In the genomic region with DNA sequence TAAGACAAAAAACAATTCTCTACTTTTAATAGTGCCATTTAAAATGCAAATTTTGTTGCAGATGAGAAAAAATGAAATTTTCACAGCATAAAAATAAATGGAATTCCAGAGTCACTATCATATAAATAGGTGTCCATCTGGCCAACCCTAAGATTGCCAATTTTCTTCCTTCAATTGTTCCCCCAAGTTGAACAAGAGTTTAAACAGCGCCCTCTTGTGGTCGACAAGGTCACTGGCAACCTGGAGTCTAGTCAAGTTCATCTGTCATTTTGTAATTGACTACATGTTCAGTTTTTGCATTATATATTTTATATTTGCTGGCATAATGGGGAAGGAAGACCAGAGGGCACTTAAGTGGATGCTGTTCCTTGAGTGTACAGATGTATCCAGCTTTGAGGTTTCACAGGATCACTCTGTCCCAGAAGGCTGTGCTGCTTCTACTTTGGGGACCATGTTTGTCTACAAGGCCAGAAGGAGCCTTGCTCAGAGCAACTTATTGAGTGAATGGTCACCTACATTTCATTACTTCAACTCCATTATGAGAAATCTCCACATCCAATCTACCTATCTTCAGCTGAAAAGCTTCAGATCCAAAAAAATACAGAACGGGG, we compare ENCODE assay signal across 8 mouse cellular contexts. TPM values are rescaled to one million over a fixed set of nuclear protein-coding genes. Genes with fewer than 3 reads are reported as not detected.
DNase-seq lines count a peak whose midpoint lies in the region; ATAC-seq and TF ChIP-seq lines count a peak whose summit lies in the region.

No protein-coding gene starts in this region.

- no peak for ATAC-seq in liver, embryonic 12.5 days
- ATAC-seq in activated CD4-positive, CD25-positive, alpha-beta regulatory T cell, adult 4 months: peak; percentile 40
- peak; percentile 70 for ATAC-seq in common myeloid progenitor, adult 5-6 weeks (replicated peaks; ENCODE audit: low read depth, poor library complexity, severe bottlenecking)
- ATAC-seq in heart, postnatal 0 days (ENCODE audit: insufficient read depth, low read depth): no peak
- peak; percentile 65 for ATAC-seq in midbrain, embryonic 15.5 days (replicated peaks)
- no peak for ATAC-seq in stomach, postnatal 0 days (ENCODE audit: low FRiP score, low TSS enrichment)

- H3K9ac ChIP-seq in liver, embryonic 12.5 days: no peak overlapping the region
- no peak overlapping the region for H3K9ac ChIP-seq in heart, postnatal 0 days (replicated peaks; ENCODE audit: low read depth, low read length)
- H3K9ac ChIP-seq in midbrain, embryonic 15.5 days: no peak overlapping the region
- no peak overlapping the region for H3K9ac ChIP-seq in stomach, postnatal 0 days (ENCODE audit: low read length)

- H3K9me3 ChIP-seq in liver, embryonic 12.5 days (replicated peaks): no peaks in the 10 kb centered on the region
- H3K9me3 ChIP-seq in heart, postnatal 0 days (replicated peaks; ENCODE audit: control insufficient read depth, low read length): no peaks in the 10 kb centered on the region
- no peaks in the 10 kb centered on the region for H3K9me3 ChIP-seq in midbrain, embryonic 15.5 days
- H3K9me3 ChIP-seq in stomach, postnatal 0 days (ENCODE audit: control insufficient read depth, low read length): no peaks in the 10 kb centered on the region

- H3K27ac ChIP-seq in liver, embryonic 12.5 days: no peak overlapping the region
- no peak overlapping the region for H3K27ac ChIP-seq in heart, postnatal 0 days (ENCODE audit: low read depth)
- no peak overlapping the region for H3K27ac ChIP-seq in midbrain, embryonic 15.5 days
- no peak overlapping the region for H3K27ac ChIP-seq in stomach, postnatal 0 days (replicated peaks)

- peak; percentile 73 for TF ChIP-seq CTCF in heart, postnatal 0 days (IDR thresholded peaks at IDR 0.05; ENCODE audit: low read depth)
- peak; percentile 86 for TF ChIP-seq CTCF in stomach, postnatal 0 days (IDR thresholded peaks at IDR 0.05; ENCODE audit: low read depth)

- 33% methylated on average over 3 of the region's 3 CpGs for WGBS in liver, embryonic 12.5 days (ENCODE audit: insufficient replicate concordance)
- 30% methylated on average over 3 of the region's 3 CpGs for WGBS in heart, postnatal 0 days
- 32% methylated on average over 3 of the region's 3 CpGs for WGBS in midbrain, embryonic 15.5 days
- 31% methylated on average over 3 of the region's 3 CpGs for WGBS in stomach, postnatal 0 days

- TF ChIP-seq EP300 in heart, postnatal 0 days (IDR thresholded peaks at IDR 0.05; ENCODE audit: low read depth): no peak
- TF ChIP-seq EP300 in stomach, postnatal 0 days (optimal IDR thresholded peaks at IDR 0.05): no peak

- no peak overlapping the region for H3K4me3 ChIP-seq in liver, embryonic 12.5 days
- H3K4me3 ChIP-seq in heart, postnatal 0 days (ENCODE audit: low read depth, low read length): no peak overlapping the region
- H3K4me3 ChIP-seq in midbrain, embryonic 15.5 days: no peak overlapping the region
- no peak overlapping the region for H3K4me3 ChIP-seq in stomach, postnatal 0 days (ENCODE audit: low read depth, low read length)

- H3K4me1 ChIP-seq in liver, embryonic 12.5 days: peaks cover 5% of the 10 kb centered on the region
- H3K4me1 ChIP-seq in heart, postnatal 0 days (ENCODE audit: control insufficient read depth, insufficient read depth): peaks cover 13% of the 10 kb centered on the region
- H3K4me1 ChIP-seq in midbrain, embryonic 15.5 days: no peaks in the 10 kb centered on the region
- no peaks in the 10 kb centered on the region for H3K4me1 ChIP-seq in stomach, postnatal 0 days (replicated peaks; ENCODE audit: control insufficient read depth, insufficient read depth)

- H3K27me3 ChIP-seq in liver, embryonic 12.5 days (replicated peaks): no peaks in the 10 kb centered on the region
- no peaks in the 10 kb centered on the region for H3K27me3 ChIP-seq in heart, postnatal 0 days (ENCODE audit: control insufficient read depth, insufficient read depth, low read length)
- no peaks in the 10 kb centered on the region for H3K27me3 ChIP-seq in midbrain, embryonic 15.5 days (replicated peaks)
- no peaks in the 10 kb centered on the region for H3K27me3 ChIP-seq in stomach, postnatal 0 days (ENCODE audit: control insufficient read depth, insufficient read depth, low read length)

- H3K36me3 ChIP-seq in liver, embryonic 12.5 days: no peaks in the 10 kb centered on the region
- no peaks in the 10 kb centered on the region for H3K36me3 ChIP-seq in heart, postnatal 0 days (replicated peaks; ENCODE audit: control insufficient read depth, insufficient read depth, low read length)
- H3K36me3 ChIP-seq in midbrain, embryonic 15.5 days (replicated peaks): no peaks in the 10 kb centered on the region
- no peaks in the 10 kb centered on the region for H3K36me3 ChIP-seq in stomach, postnatal 0 days (ENCODE audit: control insufficient read depth, insufficient read depth, low read length)

- DNase-seq in liver: peak; percentile 58
- DNase-seq in heart, postnatal 0 days (ENCODE audit: low spot score): peak; percentile 56
- peak; percentile 65 to 83 for DNase-seq in left cerebral cortex, adult 18-20 months (ENCODE audit: low spot score in 2 of 2)
- peak; percentile 34 for DNase-seq in stomach, postnatal 0 days (ENCODE audit: low spot score)

- no peak overlapping the region for H3K4me2 ChIP-seq in liver, embryonic 12.5 days
- H3K4me2 ChIP-seq in heart, postnatal 0 days (ENCODE audit: low read depth, low read length): no peak overlapping the region
- H3K4me2 ChIP-seq in midbrain, embryonic 15.5 days: no peak overlapping the region
- no peak overlapping the region for H3K4me2 ChIP-seq in stomach, postnatal 0 days (replicated peaks; ENCODE audit: low read depth)

RNA-seq across cellular contexts. Expression of gene Hpf1, which starts 24.6 kb away (rescaled TPM):
- polyA plus RNA-seq in liver, embryonic 12.5 days (2016; fragmentation: Nextera tagmentation; extraction: Ambion mirVana): 110 and 120 TPM in 2 replicates
- 10 to 100 TPM; 55.4 to 56.7 TPM for polyA plus RNA-seq in activated CD4-positive, CD25-positive, alpha-beta regulatory T cell, adult 4 months (2017; shearing (Covaris generic))
- 107 and 156 TPM in 2 replicates for total RNA-seq in common myeloid progenitor, adult 5-6 weeks (2017)
- total RNA-seq in heart, postnatal 0 days (2014; rRNA removed; ENCODE audit: low replicate concordance): 9.5 and 12.3 TPM in 2 replicates
- polyA plus RNA-seq in heart, postnatal 0 days (2015; fragmentation: Nextera tagmentation; extraction: Ambion mirVana): 53.6 and 58.2 TPM in 2 replicates
- total RNA-seq in left cerebral cortex, adult 18-20 months (2021): 10 to 100 TPM; 52.6 TPM
- 88.1 and 88.6 TPM in 2 replicates for polyA plus RNA-seq in midbrain, embryonic 15.5 days (2015; fragmentation: Nextera tagmentation; extraction: Ambion mirVana)
- 43.8 and 47.0 TPM in 2 replicates for polyA plus RNA-seq in stomach, postnatal 0 days (2015; fragmentation: Nextera tagmentation; extraction: Ambion mirVana)

Comparison
In these comparisons a context has a peak if more than half of its experiments do, and no peak if none do; other contexts are left out.
1. ATAC-seq: peak in activated CD4-positive, CD25-positive, alpha-beta regulatory T cell, adult 4 months (single experiment), common myeloid progenitor, adult 5-6 weeks (single experiment) and midbrain, embryonic 15.5 days (single experiment); none in liver, embryonic 12.5 days (single experiment), heart, postnatal 0 days (single experiment) and stomach, postnatal 0 days (single experiment).
2. Peak in every context shown above with its lines, with median percentiles within 50 percentile points of each other: DNase-seq.